Mouse (Mus musculus): ENCODE measurements around the gene Tpm3. TPM values are rescaled to one million over a fixed set of nuclear protein-coding genes. Genes with fewer than 3 reads are reported as not detected.

The Tpm3 gene
- 1,000 TPM for polyA plus RNA-seq (2017; shearing (Covaris generic))

DNA sequence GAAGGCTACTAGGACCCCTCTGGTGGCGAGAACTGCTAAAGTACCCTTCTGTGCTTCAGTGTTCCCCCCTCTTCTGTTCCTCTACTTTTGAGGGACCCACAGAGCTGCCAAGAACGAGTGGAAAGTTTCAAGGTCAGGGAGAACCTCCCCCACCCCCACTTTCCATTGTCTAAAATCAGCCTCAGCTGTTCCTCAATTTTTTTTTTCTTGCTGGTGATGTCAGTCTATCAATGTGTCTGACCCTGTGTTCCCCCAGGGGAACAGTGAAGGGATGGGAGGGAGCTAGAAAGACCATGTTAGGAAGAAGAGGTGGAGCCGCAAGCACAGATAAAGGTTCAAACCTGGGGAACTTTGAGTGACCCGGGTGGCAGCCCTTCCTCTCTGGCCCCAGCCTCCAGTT lies at the start of gene Tpm3:
Tpm3 (plus strand) TSS at position 356 of the 400 bp plus-strand sequence.

DNA sequence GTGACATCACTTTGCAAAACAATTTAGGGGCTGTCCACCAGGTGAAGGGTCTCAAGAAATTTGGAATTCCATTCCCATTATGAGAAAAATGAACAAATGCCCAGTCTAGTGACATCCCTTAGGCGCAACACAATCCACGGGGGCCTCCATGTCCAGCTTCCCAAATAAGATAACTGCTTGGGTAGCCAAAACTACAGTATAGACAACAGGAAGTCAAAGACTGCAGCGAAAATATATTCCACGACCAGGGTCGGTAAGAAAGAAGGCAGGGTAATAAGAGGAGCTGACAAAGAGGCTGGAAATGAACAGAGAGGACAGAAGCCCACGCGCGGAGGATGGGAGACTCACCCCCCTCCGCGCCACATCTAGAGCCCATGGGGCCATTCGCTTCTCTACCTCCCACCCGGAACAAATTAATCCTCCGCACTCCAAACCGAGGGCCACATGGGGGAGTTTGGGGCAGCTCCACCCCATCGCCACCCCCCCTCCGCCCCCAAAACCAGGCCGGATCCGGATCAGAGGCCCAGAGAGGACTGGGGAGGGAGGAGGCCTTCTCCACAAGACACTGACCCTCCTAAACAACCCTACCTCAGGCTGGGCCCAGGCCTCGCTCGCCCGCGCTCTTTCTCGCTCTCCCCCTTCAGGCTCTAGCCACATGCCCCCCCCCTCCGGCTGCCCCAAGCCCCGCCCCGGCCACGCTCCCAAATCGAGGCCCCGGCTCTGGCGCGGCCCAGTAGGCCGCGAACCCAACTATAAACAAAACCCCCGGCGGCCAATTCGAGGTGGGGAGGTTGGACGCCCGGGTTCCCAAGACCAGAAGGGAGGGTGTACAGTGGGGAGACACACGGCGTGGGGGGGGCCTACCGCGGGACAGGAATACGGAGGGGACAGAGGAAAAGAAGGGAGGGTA lies 20.8 kb upstream of the Tpm3 start, which contains the start of gene 4933434E20Rik:
4933434E20Rik (plus strand) TSS at position 196 of the 910 bp plus-strand sequence.

DNA sequence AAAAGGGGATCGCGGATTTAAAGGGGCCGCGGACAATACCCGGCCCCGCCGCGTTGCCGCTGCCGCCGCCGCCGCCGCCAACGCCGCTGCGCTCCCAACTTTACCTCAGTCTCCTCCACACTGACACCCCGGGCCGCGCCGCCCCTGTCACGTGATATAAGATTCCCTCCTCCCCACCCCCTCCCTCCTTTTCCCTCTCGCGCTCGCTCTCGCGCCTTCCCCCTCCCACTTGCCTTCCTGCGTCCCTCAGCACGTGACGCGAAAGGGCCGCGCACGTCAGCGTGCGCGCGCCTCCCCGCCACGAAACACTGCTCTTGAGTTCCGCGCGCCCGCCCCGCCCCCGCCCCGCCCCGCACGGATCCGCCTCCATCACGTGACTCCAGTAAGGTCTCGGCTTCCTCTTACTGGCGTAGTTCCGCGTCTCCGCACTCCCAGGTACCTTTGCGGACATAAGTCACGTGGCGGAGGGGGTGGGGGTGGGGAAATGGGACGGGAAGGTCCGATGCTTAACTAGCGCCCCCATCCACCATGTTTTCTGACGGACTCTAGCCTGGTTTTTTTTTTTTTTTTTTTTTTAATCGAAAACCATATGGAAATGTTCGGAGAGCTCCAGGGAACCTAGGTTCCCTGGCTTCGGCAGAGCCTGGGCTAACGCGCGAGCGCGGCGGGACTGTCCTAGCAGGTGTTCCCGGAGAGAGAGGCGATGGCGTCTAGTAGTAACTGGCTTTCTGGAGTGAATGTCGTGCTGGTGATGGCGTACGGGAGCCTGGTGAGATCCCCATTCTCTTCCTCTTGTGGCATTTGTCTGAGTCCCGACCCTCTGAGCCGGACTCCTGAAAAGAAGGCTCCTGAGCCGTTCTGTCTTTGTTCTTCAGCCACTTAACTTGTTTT lies 19.9 kb upstream of the Tpm3 start, which contains the start of gene Ubap2l:
Ubap2l (minus strand) TSS at position 278 of the 891 bp plus-strand sequence.

DNA sequence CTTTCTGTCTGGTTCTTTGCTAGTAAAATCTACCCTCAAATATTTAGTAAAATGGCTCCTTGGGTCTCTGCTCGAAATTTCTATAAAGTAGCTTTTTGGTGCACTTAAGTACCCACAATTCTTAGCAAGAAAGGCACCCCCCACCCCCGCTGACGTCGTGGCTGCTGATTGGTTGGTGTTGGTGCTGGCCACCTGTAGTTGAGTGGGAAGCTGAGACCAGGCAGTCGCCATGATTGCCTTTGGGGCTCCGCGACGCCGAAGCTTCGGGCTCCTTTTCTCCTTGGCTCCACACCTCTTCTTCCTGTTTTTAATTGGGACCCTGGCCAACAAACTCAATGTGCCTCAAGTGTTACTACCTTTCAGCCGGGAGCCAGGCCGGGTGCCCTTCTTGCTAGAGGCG lies 31.5 kb downstream of the Tpm3 start, which contains the start of gene Nup210l:
Nup210l (plus strand) TSS at position 195 of the 400 bp plus-strand sequence.

Other genes with a start within 250 kb of the Tpm3 start
- 10.3 TPM for gene She, start 241.3 kb upstream of the Tpm3 start, polyA plus RNA-seq (2017; shearing (Covaris generic))
- gene Il6ra, start 159.5 kb upstream of the Tpm3 start, polyA plus RNA-seq (2017; shearing (Covaris generic)), result 18.3 TPM
- 33.3 TPM for gene Atp8b2, start 109.1 kb upstream of the Tpm3 start, polyA plus RNA-seq (2017; shearing (Covaris generic))
- gene Hax1, start 73.9 kb upstream of the Tpm3 start, polyA plus RNA-seq (2017; shearing (Covaris generic)), result 116 TPM
- 166 TPM for gene 4933434E20Rik, start 21.0 kb upstream of the Tpm3 start, polyA plus RNA-seq (2017; shearing (Covaris generic))
- 273 TPM for gene Ubap2l, start 20.0 kb upstream of the Tpm3 start, polyA plus RNA-seq (2017; shearing (Covaris generic))
- gene Nup210l, start 31.5 kb downstream of the Tpm3 start, polyA plus RNA-seq (2017; shearing (Covaris generic)), result 0.63 TPM
- 2,655 TPM for gene Rps27, start 141.0 kb downstream of the Tpm3 start, polyA plus RNA-seq (2017; shearing (Covaris generic))
- not detected for gene Rab13, start 141.0 kb downstream of the Tpm3 start, polyA plus RNA-seq (2017; shearing (Covaris generic))
- 194 TPM for gene Jtb, start 158.9 kb downstream of the Tpm3 start, polyA plus RNA-seq (2017; shearing (Covaris generic))
- gene Creb3l4, start 170.9 kb downstream of the Tpm3 start, polyA plus RNA-seq (2017; shearing (Covaris generic)), result not detected
- 3.4 TPM for gene Slc39a1, start 175.5 kb downstream of the Tpm3 start, polyA plus RNA-seq (2017; shearing (Covaris generic))
- 114 TPM for gene Crtc2, start 181.5 kb downstream of the Tpm3 start, polyA plus RNA-seq (2017; shearing (Covaris generic))
- 65.5 TPM for gene Dennd4b, start 192.5 kb downstream of the Tpm3 start, polyA plus RNA-seq (2017; shearing (Covaris generic))
- 13.3 TPM for gene Gatad2b, start 220.5 kb downstream of the Tpm3 start, polyA plus RNA-seq (2017; shearing (Covaris generic))